Mouse (Mus musculus) ZHBTc4 (cell line): Measurements from ENCODE around the gene Herc3.
"Not testable (repeated sequence)": the region's sequence is repeated elsewhere in the genome, so short reads cannot be mapped to it uniquely, and the experiment has no call there.

Experiments used
- DNase-seq: peaks from one replicate; pipeline ENCODE4 v3.0.0-alpha.2; 2011; ENCODE audit warnings: low read depth, low spot score

Gene Herc3

DNA sequence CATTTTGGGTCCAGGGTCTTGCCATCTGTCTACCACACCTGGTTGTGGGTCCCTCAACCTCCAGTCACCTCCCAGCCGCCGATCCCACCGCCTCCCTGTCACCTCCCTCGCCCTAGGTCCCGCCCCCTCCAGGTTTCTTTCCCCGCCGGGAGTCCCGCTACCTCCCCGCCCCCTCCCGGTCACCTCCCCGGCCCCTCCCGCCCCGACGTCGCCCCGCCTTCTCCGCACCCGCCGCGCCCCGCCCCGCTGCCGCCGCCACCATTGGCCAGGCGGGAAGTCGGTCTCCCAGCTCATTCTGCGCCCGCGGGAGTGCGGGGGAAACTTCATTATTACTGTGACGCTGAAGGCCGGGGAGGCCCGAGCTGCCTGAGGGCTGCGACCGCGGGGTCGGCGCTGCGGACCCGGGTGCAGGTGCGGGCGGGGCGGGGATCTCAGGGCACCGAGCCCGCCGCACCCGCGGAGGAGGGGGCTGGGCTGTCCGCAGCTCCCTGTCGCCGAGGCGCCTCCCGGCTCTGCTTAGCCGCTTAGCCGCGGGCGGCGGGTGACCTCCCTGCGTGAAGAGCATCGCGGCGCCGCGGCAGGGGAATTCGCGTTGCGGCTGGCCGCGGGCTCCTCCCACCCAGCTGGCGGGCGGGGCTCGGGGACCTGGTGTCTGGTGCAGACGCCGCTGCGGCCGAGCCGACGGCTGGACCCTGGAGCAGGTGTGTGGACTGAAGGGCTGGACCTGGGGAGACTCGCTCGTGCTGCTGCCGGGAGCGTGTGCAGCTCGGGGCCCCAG lies at the start of gene Herc3:
TSS of gene Herc3 (plus strand) at position 234 of the 778 bp plus-strand sequence.
- peak; percentile 92 for DNase-seq

DNA sequence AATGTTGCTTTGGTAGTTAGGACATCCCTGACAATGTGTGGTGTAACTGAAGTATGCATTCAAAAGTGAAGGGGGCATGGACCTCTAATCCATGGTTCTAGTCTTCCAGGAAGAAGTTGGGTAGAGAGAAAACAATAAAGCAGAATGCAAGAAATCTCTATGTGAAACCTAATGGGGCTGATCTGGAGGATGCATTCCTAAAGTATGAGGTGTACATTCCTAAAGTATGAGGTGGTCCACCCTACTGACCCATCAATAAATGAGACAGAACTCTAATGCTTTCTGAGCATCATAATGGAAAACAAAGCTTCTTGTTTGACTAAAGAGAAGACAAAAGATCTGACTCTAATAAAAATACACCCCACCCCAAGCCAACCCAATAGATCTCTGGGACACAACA lies 29.9 kb upstream of the Herc3 start:
- no peak for DNase-seq

DNA sequence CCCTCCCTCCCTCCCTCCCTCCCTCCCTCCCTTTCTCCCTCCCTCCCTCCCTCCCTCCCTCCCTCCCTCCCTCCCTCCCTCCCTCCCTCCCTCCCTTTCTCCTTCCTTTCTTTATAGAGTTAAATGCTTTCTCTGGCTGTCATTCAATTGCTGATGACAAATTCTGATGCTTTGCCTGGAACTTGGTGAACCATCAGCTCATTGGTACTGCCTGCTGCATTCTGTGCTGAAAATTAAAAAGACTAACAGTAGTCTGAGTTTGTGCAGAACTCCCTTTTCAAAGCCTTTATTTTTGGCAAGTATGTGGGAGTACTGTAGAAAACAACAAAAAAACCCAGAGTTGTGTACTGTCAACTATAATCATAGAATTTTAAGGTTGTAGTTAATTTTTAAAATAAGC lies 16.9 kb upstream of the Herc3 start:
- no peak for DNase-seq

DNA sequence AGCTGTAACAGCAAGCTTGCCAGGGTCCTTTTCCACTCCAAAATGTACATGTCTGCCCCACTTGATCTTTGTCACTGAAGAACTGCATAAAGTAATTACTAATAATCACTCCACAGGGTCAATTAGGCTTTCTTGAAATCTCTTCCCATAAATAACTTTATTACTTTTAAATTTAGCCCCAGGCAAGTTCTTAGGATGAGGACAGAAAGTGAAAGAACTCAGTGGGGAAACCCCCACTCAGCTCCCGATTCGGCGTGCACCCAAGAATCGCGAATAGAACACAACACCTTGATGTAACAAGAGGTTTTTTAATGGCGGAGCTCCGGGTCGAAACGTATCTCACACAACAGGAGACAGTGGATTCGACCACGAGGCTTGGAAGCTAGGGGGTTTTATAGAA lies 14.2 kb upstream of the Herc3 start:
- DNase-seq: not testable (repeated sequence)

GRCm38 (mm10) chr6:58825619-58826018 lies 5.6 kb upstream of the Herc3 start:
- no peak for DNase-seq

- DNase-seq: no peak
Measured at GRCm38 (mm10) chr6:58826089-58826488, 5.2 kb upstream of the Herc3 start.

DNA sequence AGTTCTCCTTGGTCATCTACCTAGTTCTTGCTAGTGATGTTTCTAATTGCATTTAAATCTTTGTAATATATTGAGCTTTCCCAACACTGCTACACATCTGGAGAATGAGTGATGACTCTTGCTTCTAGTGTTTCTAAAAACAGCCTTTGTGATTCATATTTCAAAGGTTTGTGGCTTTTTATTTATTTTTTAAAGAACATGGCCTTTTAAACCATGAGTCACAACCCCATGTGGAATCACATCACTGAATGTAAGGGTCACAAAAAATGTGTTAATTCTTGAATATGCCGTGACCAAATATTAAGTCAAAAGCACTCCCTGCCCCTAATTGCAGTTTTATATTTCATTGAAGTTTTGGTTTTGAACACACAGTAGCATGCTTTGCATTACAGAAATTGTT lies 2.7 kb upstream of the Herc3 start:
- DNase-seq: no peak

GRCm38 (mm10) chr6:58830840-58831231 lies 429 bp upstream of the Herc3 start:
- no peak for DNase-seq

DNA sequence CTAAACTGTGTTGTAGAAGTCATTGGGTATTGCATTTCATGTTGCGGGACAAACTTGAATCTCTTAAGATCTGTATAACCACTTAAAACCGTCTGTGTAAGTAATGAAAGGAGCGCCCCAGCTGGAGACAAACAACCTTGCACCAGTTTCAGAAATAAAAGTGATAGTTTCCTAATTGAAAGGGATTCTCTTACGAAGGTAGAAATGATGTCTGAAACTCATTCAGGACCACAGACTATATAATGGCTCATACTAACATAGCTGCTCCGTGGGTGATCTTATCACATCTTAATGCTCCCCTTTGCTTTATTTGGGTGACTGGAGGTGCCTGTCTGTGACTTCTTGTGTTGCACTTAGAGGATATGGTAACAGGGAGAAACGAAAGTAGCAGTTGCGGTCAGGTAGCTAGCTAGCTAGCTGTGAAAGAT lies 1.3 kb downstream of the Herc3 start:
- peak; percentile 20 for DNase-seq

DNA sequence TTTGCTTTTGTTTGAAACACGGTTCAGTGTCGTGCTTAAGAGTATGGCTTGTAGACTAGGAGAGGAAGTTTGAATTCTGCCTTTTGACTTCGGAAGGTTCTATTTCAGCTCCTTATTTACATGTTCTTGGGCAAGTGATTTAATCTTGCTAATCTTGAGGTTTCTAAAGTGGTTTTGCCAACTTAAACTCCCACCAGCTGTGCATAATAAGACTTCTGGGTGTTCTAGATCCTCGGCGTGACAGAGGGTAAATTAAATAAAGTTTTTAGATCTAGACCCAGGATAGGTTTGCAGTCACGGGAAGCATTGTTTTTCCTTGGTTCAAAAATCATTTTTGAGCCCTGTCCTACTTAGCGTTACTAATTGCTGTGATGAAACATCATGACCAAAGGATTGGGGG lies 3.2 kb downstream of the Herc3 start:
- DNase-seq: no peak

DNA sequence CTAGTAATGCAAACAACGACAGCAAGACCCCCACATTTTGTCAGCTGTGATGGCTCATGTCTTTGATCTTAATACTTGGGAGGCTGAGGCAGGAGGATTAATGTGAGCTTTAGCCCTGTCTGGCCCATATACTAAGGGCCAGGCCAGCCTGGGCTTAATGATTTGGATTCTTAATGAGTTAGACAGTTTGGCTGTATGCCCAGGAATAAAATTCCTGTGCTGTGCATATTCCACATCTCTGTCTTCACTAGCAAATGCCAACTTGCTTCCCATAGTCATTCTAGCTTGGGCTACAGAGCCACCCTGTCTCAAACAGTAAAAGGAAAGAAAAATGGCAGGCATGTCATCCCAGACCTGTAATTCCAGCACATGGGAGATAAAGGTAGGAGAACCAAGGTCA lies 4.3 kb downstream of the Herc3 start:
- DNase-seq: no peak

- DNase-seq: no peak
Measured at GRCm38 (mm10) chr6:58836476-58836875, 5.2 kb downstream of the Herc3 start.

DNA sequence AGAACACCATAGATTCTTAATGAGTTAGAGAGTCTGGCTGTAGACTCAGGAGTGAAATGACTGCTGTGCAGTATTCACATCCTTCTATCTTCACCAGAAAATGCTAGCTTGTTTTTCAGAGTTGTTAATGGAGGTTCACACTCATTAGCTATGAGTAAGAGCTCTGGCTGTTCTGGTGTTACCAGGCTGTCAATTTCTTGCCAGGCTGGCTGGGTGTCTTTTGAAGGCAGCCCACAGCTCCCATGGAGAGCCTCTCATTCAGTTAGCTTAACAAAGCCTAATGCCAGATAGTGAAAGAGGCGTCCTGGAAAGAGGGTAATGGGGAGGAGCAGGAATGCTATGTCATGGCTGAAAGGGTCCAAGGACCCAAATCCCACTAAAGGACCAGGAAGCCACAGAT lies 6.7 kb downstream of the Herc3 start:
- DNase-seq: no peak

DNA sequence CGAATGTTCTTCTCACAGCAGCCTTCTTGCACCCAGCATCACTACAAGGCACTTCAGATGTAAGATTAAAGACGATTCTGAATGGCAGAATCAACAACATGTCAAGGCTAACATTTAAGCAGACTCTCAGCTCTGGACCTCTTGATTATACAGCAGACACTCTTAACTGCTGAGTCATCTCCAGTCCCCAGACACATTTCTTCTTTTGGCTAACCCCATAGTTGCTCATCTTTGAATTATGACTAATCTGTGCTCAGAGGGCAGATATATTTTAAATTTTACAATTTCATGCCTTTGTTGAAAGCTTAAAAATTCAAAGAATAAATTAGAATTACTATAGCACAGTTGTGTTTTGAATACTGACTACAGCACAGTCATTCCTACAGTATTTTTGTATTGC lies 9.9 kb downstream of the Herc3 start:
- no peak for DNase-seq

GRCm38 (mm10) chr6:58842186-58842585 lies 10.9 kb downstream of the Herc3 start:
- no peak for DNase-seq

- no peak for DNase-seq
Measured at GRCm38 (mm10) chr6:58843580-58843979, 12.3 kb downstream of the Herc3 start.

DNA sequence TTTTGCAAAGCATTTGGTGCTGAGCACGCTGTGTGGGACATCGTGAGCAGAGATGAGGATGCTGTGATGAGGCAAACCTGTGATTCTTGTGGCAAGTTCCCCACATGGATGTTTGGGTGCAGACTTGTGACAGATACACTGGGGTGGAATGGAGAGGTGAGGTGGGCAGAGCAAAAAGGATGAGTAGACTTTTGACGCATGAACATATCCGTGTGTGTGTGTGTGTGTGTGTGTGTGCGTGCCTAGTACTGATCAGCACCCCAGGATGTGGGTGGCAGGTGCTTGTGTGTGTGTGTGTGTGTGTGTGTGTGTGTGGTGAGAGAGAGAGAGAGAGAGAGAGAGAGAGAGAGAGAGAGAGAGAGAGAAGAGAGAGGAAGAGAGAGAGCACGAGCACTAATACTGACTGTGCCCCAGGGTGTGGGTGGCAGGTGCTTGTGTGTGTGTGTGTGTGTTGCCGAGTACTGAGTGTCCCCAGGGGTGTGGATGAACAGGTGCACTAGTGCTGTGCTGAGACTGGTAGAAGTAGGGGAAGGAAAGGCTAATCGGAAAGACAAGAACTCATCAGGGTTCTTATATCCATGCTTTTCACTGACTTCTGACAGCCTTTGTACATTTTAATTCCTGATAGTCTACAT lies 13.0 kb downstream of the Herc3 start:
- DNase-seq: no peak

DNA sequence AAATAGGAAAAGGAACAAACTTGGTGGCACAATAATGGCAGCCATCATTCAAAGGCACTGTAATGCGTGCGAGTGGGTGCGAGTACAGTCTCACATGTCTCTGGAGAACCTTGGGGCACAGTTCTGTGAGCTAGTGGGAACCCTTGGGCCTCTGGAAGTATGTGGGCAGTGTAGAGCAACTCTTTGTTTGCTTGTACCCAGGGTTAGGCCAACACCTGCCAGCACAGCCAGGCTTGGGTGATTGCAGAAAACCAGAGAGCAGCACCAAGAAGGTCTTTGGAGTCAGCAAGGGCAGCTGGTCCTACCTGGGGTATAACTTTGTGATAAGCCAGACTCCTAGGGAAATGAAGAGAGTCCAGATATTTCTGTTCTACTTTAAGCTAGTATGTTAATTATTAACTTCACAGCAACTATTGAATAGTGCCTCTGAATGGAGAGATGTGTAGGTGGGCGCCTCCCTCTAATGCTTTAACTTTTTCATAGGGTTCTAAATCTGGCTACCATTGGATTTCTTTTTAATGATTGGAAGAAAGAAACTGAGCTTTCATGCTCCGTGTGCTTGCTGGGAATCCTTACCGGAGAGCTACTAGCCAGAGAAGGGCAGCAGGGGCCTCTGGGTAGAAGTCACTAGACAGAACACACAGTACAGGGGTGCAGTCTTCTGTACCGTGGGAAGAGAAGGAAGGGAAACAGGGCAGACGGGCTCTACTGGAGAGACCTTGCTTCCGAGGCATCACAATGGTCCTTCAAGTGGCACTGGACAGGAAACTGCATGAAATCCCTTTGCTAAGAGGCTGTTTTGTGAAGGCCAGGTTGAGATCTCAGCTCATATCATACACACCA lies 15.8 kb downstream of the Herc3 start:
- no peak for DNase-seq

- DNase-seq: no peak
Measured at GRCm38 (mm10) chr6:58847836-58848235, 16.6 kb downstream of the Herc3 start.

- DNase-seq: no peak
Measured at GRCm38 (mm10) chr6:58849356-58849755, 18.1 kb downstream of the Herc3 start.

GRCm38 (mm10) chr6:58855676-58856367 lies 24.6 kb downstream of the Herc3 start:
- no peak for DNase-seq

- DNase-seq: no peak
Measured at GRCm38 (mm10) chr6:58856494-58856893, 25.2 kb downstream of the Herc3 start.
